Mouse (Mus musculus): ENCODE measurements at regions not wholly inside any gene's neighbourhood (a gene's known extent, or its start where the extent isn't known, plus 50 kb on each side); places are given as distances from the start of the nearest gene placed in this dataset.

- no peak for ATAC-seq
- no peaks in the 10 kb centered on the region for H3K4me1 ChIP-seq (replicated peaks)
- H3K27ac ChIP-seq = no peak overlapping the region
- no peak overlapping the region for H3K4me2 ChIP-seq (replicated peaks)
- WGBS = 80% methylated on average over 2 of the region's 2 CpGs
- H3K9me3 ChIP-seq = no peaks in the 10 kb centered on the region
- no peak overlapping the region for H3K9ac ChIP-seq
- H3K36me3 ChIP-seq = no peaks in the 10 kb centered on the region
- peaks cover 11% of the 10 kb centered on the region for H3K27me3 ChIP-seq (replicated peaks)
- H3K4me3 ChIP-seq (replicated peaks) = no peak overlapping the region
Observed at GRCm38 (mm10) chr6:51196391-51196790, 236.1 kb upstream of the Nfe2l3 start.

GRCm38 (mm10) chr6:51197000-51197774 lies 235.3 kb upstream of the Nfe2l3 start:
- H3K9me3 ChIP-seq = no peaks in the 10 kb centered on the region
- H3K4me2 ChIP-seq (replicated peaks) = no peak overlapping the region
- H3K9ac ChIP-seq = no peak overlapping the region
- no peak overlapping the region for H3K4me3 ChIP-seq (replicated peaks)
- H3K4me1 ChIP-seq (replicated peaks) = no peaks in the 10 kb centered on the region
- no peak overlapping the region for H3K27ac ChIP-seq
- H3K36me3 ChIP-seq = no peaks in the 10 kb centered on the region
- 77% methylated on average over 16 of the region's 16 CpGs for WGBS
- H3K27me3 ChIP-seq (replicated peaks) = peaks cover 11% of the 10 kb centered on the region; the same call in 1 of the 2 replicates
- ATAC-seq = no peak

- no peak overlapping the region for H3K9ac ChIP-seq
- no peaks in the 10 kb centered on the region for H3K36me3 ChIP-seq
- H3K4me2 ChIP-seq (replicated peaks) = no peak overlapping the region
- H3K9me3 ChIP-seq = no peaks in the 10 kb centered on the region
- no peak overlapping the region for H3K27ac ChIP-seq
- WGBS = 60% methylated on average over 5 of the region's 5 CpGs
- no peaks in the 10 kb centered on the region for H3K4me1 ChIP-seq (replicated peaks)
- peaks cover 3% of the 10 kb centered on the region; the same call in 1 of the 2 replicates for H3K27me3 ChIP-seq (replicated peaks)
- ATAC-seq = no peak
- no peak overlapping the region for H3K4me3 ChIP-seq (replicated peaks)
Observed at GRCm38 (mm10) chr6:51200207-51200606, 232.3 kb upstream of the Nfe2l3 start.

GRCm38 (mm10) chr6:51200837-51201236 lies 231.6 kb upstream of the Nfe2l3 start:
- H3K9ac ChIP-seq = no peak overlapping the region
- 86% methylated on average over 14 of the region's 14 CpGs for WGBS
- ATAC-seq = no peak
- no peaks in the 10 kb centered on the region for H3K9me3 ChIP-seq
- no peak overlapping the region for H3K4me2 ChIP-seq (replicated peaks)
- H3K27me3 ChIP-seq (replicated peaks) = peaks cover 3% of the 10 kb centered on the region; the same call in 1 of the 2 replicates
- no peaks in the 10 kb centered on the region for H3K36me3 ChIP-seq
- H3K27ac ChIP-seq = no peak overlapping the region
- H3K4me3 ChIP-seq (replicated peaks) = no peak overlapping the region
- no peaks in the 10 kb centered on the region for H3K4me1 ChIP-seq (replicated peaks)

GRCm38 (mm10) chr6:51204306-51204705 lies 228.2 kb upstream of the Nfe2l3 start:
- H3K9me3 ChIP-seq = no peaks in the 10 kb centered on the region

GRCm38 (mm10) chr6:51205411-51205810 lies 227.1 kb upstream of the Nfe2l3 start:
- no peak overlapping the region for H3K4me2 ChIP-seq (replicated peaks)
- H3K36me3 ChIP-seq = no peaks in the 10 kb centered on the region
- H3K4me1 ChIP-seq (replicated peaks) = peaks cover 9% of the 10 kb centered on the region
- no peak overlapping the region for H3K4me3 ChIP-seq (replicated peaks)
- H3K27me3 ChIP-seq (replicated peaks) = peaks cover 13% of the 10 kb centered on the region
- ATAC-seq = no peak
- H3K27ac ChIP-seq = no peak overlapping the region
- WGBS = 74% methylated on average over 11 of the region's 11 CpGs
- H3K9ac ChIP-seq = no peak overlapping the region
- H3K9me3 ChIP-seq = no peaks in the 10 kb centered on the region

More at GRCm38 (mm10) chr6:51204306-51204705, 228.2 kb upstream of the Nfe2l3 start:
- WGBS = 83% methylated on average over 3 of the region's 3 CpGs
- no peak for ATAC-seq
- no peak overlapping the region for H3K4me3 ChIP-seq (replicated peaks)
- H3K4me1 ChIP-seq (replicated peaks) = peaks cover 9% of the 10 kb centered on the region
- H3K27ac ChIP-seq = no peak overlapping the region
- no peak overlapping the region for H3K9ac ChIP-seq
- peaks cover 13% of the 10 kb centered on the region for H3K27me3 ChIP-seq (replicated peaks)
- H3K4me2 ChIP-seq (replicated peaks) = no peak overlapping the region
- no peaks in the 10 kb centered on the region for H3K36me3 ChIP-seq

- H3K4me1 ChIP-seq (replicated peaks) = peaks cover 11% of the 10 kb centered on the region
- H3K36me3 ChIP-seq = no peaks in the 10 kb centered on the region
- ATAC-seq = no peak
- 9% methylated on average over 11 of the region's 11 CpGs for WGBS
- H3K9me3 ChIP-seq = no peaks in the 10 kb centered on the region
- H3K4me3 ChIP-seq (replicated peaks) = no peak overlapping the region
- H3K4me2 ChIP-seq (replicated peaks) = peak overlapping the region; percentile 43; the same call in 1 of the 2 replicates
- H3K9ac ChIP-seq = no peak overlapping the region
- no peak overlapping the region for H3K27ac ChIP-seq
- H3K27me3 ChIP-seq (replicated peaks) = peaks cover 10% of the 10 kb centered on the region
Observed at GRCm38 (mm10) chr6:51206712-51207505, 225.6 kb upstream of the Nfe2l3 start.

GRCm38 (mm10) chr6:51207587-51208361 lies 224.7 kb upstream of the Nfe2l3 start:
- no peak for ATAC-seq
- WGBS = 7% methylated on average over 21 of the region's 21 CpGs
- Histone ChIP-seq H3K4me3 (replicated peaks) (no peak overlapping the region), H3K4me1 (replicated peaks) (peaks cover 11% of the 10 kb centered on the region), H3K9me3 (no peaks in the 10 kb centered on the region), H3K27ac (no peak overlapping the region), H3K27me3 (replicated peaks) (peaks cover 10% of the 10 kb centered on the region), H3K4me2 (replicated peaks) (peak overlapping the region; percentile 43), H3K9ac (no peak overlapping the region), H3K36me3 (no peaks in the 10 kb centered on the region)

GRCm38 (mm10) chr6:51208660-51209396 lies 223.6 kb upstream of the Nfe2l3 start:
- Histone ChIP-seq H3K9ac (no peak overlapping the region), H3K9me3 (no peaks in the 10 kb centered on the region), H3K27ac (no peak overlapping the region), H3K4me3 (replicated peaks) (no peak overlapping the region), H3K4me2 (replicated peaks) (no peak overlapping the region), H3K4me1 (replicated peaks) (peaks cover 13% of the 10 kb centered on the region), H3K27me3 (replicated peaks) (peaks cover 10% of the 10 kb centered on the region), H3K36me3 (no peaks in the 10 kb centered on the region)
- 2% methylated on average over 6 of the region's 6 CpGs for WGBS
- peak; percentile 71; the same call in 1 of the 2 replicates for ATAC-seq

- H3K4me2 ChIP-seq (replicated peaks) = no peak overlapping the region
- H3K27ac ChIP-seq = no peak overlapping the region
- no peak overlapping the region for H3K9ac ChIP-seq
- peaks cover 10% of the 10 kb centered on the region for H3K27me3 ChIP-seq (replicated peaks)
- no peaks in the 10 kb centered on the region for H3K9me3 ChIP-seq
- no peak for ATAC-seq
- WGBS = 20% methylated on average over 7 of the region's 7 CpGs
- H3K4me1 ChIP-seq (replicated peaks) = peaks cover 13% of the 10 kb centered on the region
- no peaks in the 10 kb centered on the region for H3K36me3 ChIP-seq
- no peak overlapping the region for H3K4me3 ChIP-seq (replicated peaks)
Observed at GRCm38 (mm10) chr6:51211418-51211817, 221.1 kb upstream of the Nfe2l3 start.

GRCm38 (mm10) chr6:51212216-51212615 lies 220.3 kb upstream of the Nfe2l3 start:
- ATAC-seq = no peak
- 88% methylated on average over 8 of the region's 8 CpGs for WGBS

More at GRCm38 (mm10) chr6:51212216-51212615, 220.3 kb upstream of the Nfe2l3 start:
- Histone ChIP-seq H3K4me3 (replicated peaks) (no peak overlapping the region), H3K27ac (no peak overlapping the region), H3K4me2 (replicated peaks) (no peak overlapping the region), H3K36me3 (no peaks in the 10 kb centered on the region), H3K27me3 (replicated peaks) (peaks cover 7% of the 10 kb centered on the region), H3K9me3 (no peaks in the 10 kb centered on the region), H3K4me1 (replicated peaks) (peaks cover 13% of the 10 kb centered on the region), H3K9ac (no peak overlapping the region)
